Mouse (Mus musculus) layer of hippocampus, postnatal 10 days (tissue): Measurements from ENCODE around the gene Prc1. TPM values are rescaled to one million over a fixed set of nuclear protein-coding genes. Genes with fewer than 3 reads are reported as not detected.

Source experiments
- total RNA-seq, 2 experiments: library from RNA; stranded (reverse); gene quantifications; 2 replicates each; pipeline ENCODE4 v1.2.3; 2021

Prc1 gene
- total RNA-seq, 2 experiments from 2014 or later = 10.2 to 10.7 TPM

Other genes with a start within 250 kb of the Prc1 start
- 10 to 100 TPM; 60.9 to 67.7 TPM for gene Idh2, start 179.1 kb upstream of the Prc1 start, total RNA-seq
- gene Sema4b, start 107.6 kb upstream of the Prc1 start, total RNA-seq = 10 to 100 TPM; 30.4 to 30.7 TPM
- gene Cib1, start 61.6 kb upstream of the Prc1 start, total RNA-seq = 10 to 100 TPM; 23.4 to 24.3 TPM
- gene Gdpgp1, start 61.6 kb upstream of the Prc1 start, total RNA-seq = 1 to 10 TPM; 6.4 to 6.7 TPM
- gene Ttll13, start 48.1 kb upstream of the Prc1 start, total RNA-seq = 1 to 10 TPM; 1.4 to 1.5 TPM
- 10 to 100 TPM; 37.2 to 39.4 TPM for gene Ngrn, start 33.2 kb upstream of the Prc1 start, total RNA-seq
- gene Vps33b, start 24.8 kb upstream of the Prc1 start, total RNA-seq = 10 to 100 TPM; 23.0 to 25.6 TPM
- 10 to 100 TPM; 21.2 to 22.3 TPM for gene Rccd1, start 30.0 kb downstream of the Prc1 start, total RNA-seq
- gene Unc45a, start 46.6 kb downstream of the Prc1 start, total RNA-seq = 10 to 100 TPM; 47.9 to 61.9 TPM
- gene Hddc3, start 48.7 kb downstream of the Prc1 start, total RNA-seq = 10 to 100 TPM; 37.2 to 44.9 TPM
- gene Man2a2, start 76.9 kb downstream of the Prc1 start, total RNA-seq = 100 to 1,000 TPM; 106 to 115 TPM
- gene Fes, start 93.5 kb downstream of the Prc1 start, total RNA-seq = 10 to 100 TPM in 1 of 2 experiments, 1 to 10 TPM in 1; 5.2 to 10.6 TPM
- 10 to 100 TPM; 53.6 to 56.6 TPM for gene Furin, start 111.0 kb downstream of the Prc1 start, total RNA-seq
- 1 to 10 TPM; 7.0 to 8.1 TPM for gene Blm, start 240.7 kb downstream of the Prc1 start, total RNA-seq